Comparison of ENCODE assay signal across 12 mouse cellular contexts in the genomic region with DNA sequence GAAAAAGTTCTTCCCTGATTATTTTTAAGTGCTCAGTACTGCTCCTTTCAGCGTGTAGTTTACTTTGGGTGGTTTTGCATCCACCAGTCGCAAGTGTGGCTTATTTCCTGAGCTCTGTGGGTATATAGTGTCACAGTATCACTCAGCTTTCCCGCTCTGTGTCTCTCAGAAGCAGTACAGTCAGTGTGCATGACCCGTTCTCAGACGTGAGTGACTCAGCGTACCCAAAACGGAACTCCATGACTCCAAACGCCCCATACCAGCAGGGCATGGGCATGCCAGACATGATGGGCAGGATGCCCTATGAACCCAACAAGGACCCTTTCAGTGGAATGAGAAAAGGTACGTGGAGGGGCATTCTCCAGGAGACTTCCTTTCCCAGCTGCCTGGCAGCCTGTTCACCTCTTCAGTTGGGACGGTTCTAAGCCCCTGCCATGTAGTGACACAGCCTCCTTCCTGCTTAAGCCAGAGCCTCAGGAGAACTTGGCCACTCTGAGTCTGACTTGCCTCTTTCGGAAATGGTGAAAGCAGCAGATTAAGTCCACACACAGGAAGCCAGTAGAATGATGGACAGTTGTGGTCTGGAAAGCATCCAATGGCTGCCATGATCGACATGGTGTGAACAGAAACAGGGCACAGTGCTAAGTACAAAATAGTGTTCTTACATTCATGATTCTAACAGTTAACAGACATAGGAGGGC.
A peak's percentile ranks its signal among the peaks of the same experiment; 100 is the strongest.
DNase-seq lines count a peak whose midpoint lies in the region; ATAC-seq and TF ChIP-seq lines count a peak whose summit lies in the region.
"Had no signal": no experiment of that assay in that cellular context is flagged by ENCODE, and none has a peak within 500 bp of the region (broad histone marks: within the 10 kb centered on the region; RNA-seq: fewer than 3 reads in every experiment).

No protein-coding gene starts in this region.

- WGBS in embryonic facial prominence, embryonic 14.5 days: 79% methylated on average over 12 of the region's 12 CpGs
- 92% methylated on average over 12 of the region's 12 CpGs for whole genome bisulfite sequencing in embryonic facial prominence, embryonic 10.5 days
- WGBS in midbrain, embryonic 11.5 days: 92% methylated on average over 12 of the region's 12 CpGs
- WGBS in midbrain, postnatal 0 days: 88% methylated on average over 12 of the region's 12 CpGs
- WGBS in liver, embryonic 15.5 days (ENCODE audit: insufficient replicate concordance): 30% methylated on average over 12 of the region's 12 CpGs
- 93% methylated on average over 12 of the region's 12 CpGs for WGBS in midbrain, embryonic 13.5 days

- 0 out of 2 replicates have a peak, but pooled peaks have one; percentile 7 for ATAC-seq in embryonic facial prominence, embryonic 14.5 days (ENCODE audit: low read depth)
- no peak for ATAC-seq in midbrain, embryonic 11.5 days (ENCODE audit: low FRiP score)
- no peak for ATAC-seq in midbrain, postnatal 0 days (ENCODE audit: low FRiP score)
- peak; percentile 47 for ATAC-seq in liver, embryonic 15.5 days (ENCODE audit: insufficient read depth)
- no peak for ATAC-seq in midbrain, embryonic 13.5 days

- no peaks in the 10 kb centered on the region for H3K27me3 ChIP-seq in embryonic facial prominence, embryonic 14.5 days (replicated peaks; ENCODE audit: control insufficient read depth, insufficient read depth, low read length)
- peaks cover 30% of the 10 kb centered on the region for H3K27me3 ChIP-seq in embryonic facial prominence, embryonic 10.5 days (replicated peaks; ENCODE audit: low read depth, poor library complexity, severe bottlenecking)
- no peaks in the 10 kb centered on the region for H3K27me3 ChIP-seq in midbrain, embryonic 11.5 days (ENCODE audit: control insufficient read depth, insufficient read depth, low read length)
- H3K27me3 ChIP-seq in midbrain, postnatal 0 days (ENCODE audit: insufficient read depth, low read length): no peaks in the 10 kb centered on the region
- no peaks in the 10 kb centered on the region for H3K27me3 ChIP-seq in liver, embryonic 15.5 days
- H3K27me3 ChIP-seq in midbrain, embryonic 13.5 days: no peaks in the 10 kb centered on the region
- H3K27me3 ChIP-seq: lung, embryonic 15.5 days had no signal

- H3K9ac ChIP-seq in embryonic facial prominence, embryonic 14.5 days (ENCODE audit: low read depth, low read length): no peak overlapping the region
- no peak overlapping the region for H3K9ac ChIP-seq in midbrain, embryonic 11.5 days (ENCODE audit: low read length)
- H3K9ac ChIP-seq in midbrain, postnatal 0 days (replicated peaks; ENCODE audit: low read length, poor library complexity, severe bottlenecking): no peak overlapping the region
- H3K9ac ChIP-seq in liver, embryonic 15.5 days: no peak overlapping the region
- H3K9ac ChIP-seq in midbrain, embryonic 13.5 days (replicated peaks): no peak overlapping the region
- H3K9ac ChIP-seq: lung, embryonic 15.5 days had no signal

- peaks cover 56% of the 10 kb centered on the region for H3K36me3 ChIP-seq in embryonic facial prominence, embryonic 14.5 days (ENCODE audit: control insufficient read depth, insufficient read depth, low read length)
- H3K36me3 ChIP-seq in embryonic facial prominence, embryonic 10.5 days (replicated peaks): peaks cover 82% of the 10 kb centered on the region
- peaks cover 10% of the 10 kb centered on the region for H3K36me3 ChIP-seq in midbrain, embryonic 11.5 days (ENCODE audit: control insufficient read depth, insufficient read depth, low read length)
- H3K36me3 ChIP-seq in midbrain, postnatal 0 days (ENCODE audit: insufficient read depth, low read length): peaks cover 42% of the 10 kb centered on the region
- H3K36me3 ChIP-seq in liver, embryonic 15.5 days (replicated peaks): peaks cover 46% of the 10 kb centered on the region
- H3K36me3 ChIP-seq in midbrain, embryonic 13.5 days: peaks cover 54% of the 10 kb centered on the region

- H3K9me3 ChIP-seq in embryonic facial prominence, embryonic 14.5 days (ENCODE audit: control insufficient read depth, low read length): no peaks in the 10 kb centered on the region
- no peaks in the 10 kb centered on the region for H3K9me3 ChIP-seq in embryonic facial prominence, embryonic 10.5 days
- H3K9me3 ChIP-seq in midbrain, embryonic 11.5 days (ENCODE audit: control insufficient read depth, low read length): no peaks in the 10 kb centered on the region
- H3K9me3 ChIP-seq in midbrain, postnatal 0 days (ENCODE audit: low read length): no peaks in the 10 kb centered on the region
- no peaks in the 10 kb centered on the region for H3K9me3 ChIP-seq in liver, embryonic 15.5 days (replicated peaks)
- no peaks in the 10 kb centered on the region for H3K9me3 ChIP-seq in midbrain, embryonic 13.5 days
- H3K9me3 ChIP-seq: lung, embryonic 15.5 days had no signal

- peak; percentile 63 for DNase-seq in embryonic facial prominence, embryonic 14.5 days (ENCODE audit: low spot score)
- DNase-seq in embryonic facial prominence, embryonic 10.5 days (ENCODE audit: low spot score): no peak
- peak; percentile 41 for DNase-seq in midbrain, embryonic 11.5 days (ENCODE audit: low spot score, missing footprints)
- no peak for DNase-seq in midbrain, postnatal 0 days (ENCODE audit: low spot score)
- no peak for DNase-seq in cerebellum, postnatal 14 days
- no peak for DNase-seq in right cerebral cortex, postnatal 14 days
- DNase-seq: kidney, adult 11 months; kidney, postnatal 4 days had no signal

- no peak overlapping the region for H3K4me3 ChIP-seq in embryonic facial prominence, embryonic 14.5 days (ENCODE audit: low read depth, low read length)
- H3K4me3 ChIP-seq in embryonic facial prominence, embryonic 10.5 days: no peak overlapping the region
- H3K4me3 ChIP-seq in midbrain, embryonic 11.5 days (ENCODE audit: low read depth, low read length): no peak overlapping the region
- H3K4me3 ChIP-seq in midbrain, postnatal 0 days (ENCODE audit: low read depth, low read length): no peak overlapping the region
- H3K4me3 ChIP-seq in liver, embryonic 15.5 days (replicated peaks): no peak overlapping the region
- H3K4me3 ChIP-seq in midbrain, embryonic 13.5 days (replicated peaks): no peak overlapping the region
- H3K4me3 ChIP-seq: erythroblast, embryonic 14.5 days; lung, embryonic 15.5 days had no signal

- H3K4me1 ChIP-seq in embryonic facial prominence, embryonic 14.5 days (ENCODE audit: control insufficient read depth, insufficient read depth, low read length): peaks cover 17% of the 10 kb centered on the region
- peaks cover 27% of the 10 kb centered on the region for H3K4me1 ChIP-seq in embryonic facial prominence, embryonic 10.5 days
- peaks cover 20% of the 10 kb centered on the region for H3K4me1 ChIP-seq in midbrain, embryonic 11.5 days (ENCODE audit: control insufficient read depth, insufficient read depth, low read length)
- H3K4me1 ChIP-seq in midbrain, postnatal 0 days (ENCODE audit: insufficient read depth, low read length): no peaks in the 10 kb centered on the region
- peaks cover 3% of the 10 kb centered on the region; the same call in 1 of the 2 replicates for H3K4me1 ChIP-seq in liver, embryonic 15.5 days (replicated peaks)
- H3K4me1 ChIP-seq in midbrain, embryonic 13.5 days (replicated peaks): peaks cover 24% of the 10 kb centered on the region

- TF ChIP-seq CTCF in midbrain, postnatal 0 days (IDR thresholded peaks at IDR 0.05): no peak

- H3K27ac ChIP-seq in embryonic facial prominence, embryonic 14.5 days (replicated peaks; ENCODE audit: low read depth, low read length): 0 out of 2 replicates have a peak overlapping the region, but pooled peaks have one; percentile 23
- no peak overlapping the region for H3K27ac ChIP-seq in embryonic facial prominence, embryonic 10.5 days (replicated peaks)
- H3K27ac ChIP-seq in midbrain, embryonic 11.5 days (ENCODE audit: low read depth, low read length): no peak overlapping the region
- no peak overlapping the region for H3K27ac ChIP-seq in midbrain, postnatal 0 days (ENCODE audit: low read depth, low read length)
- H3K27ac ChIP-seq in liver, embryonic 15.5 days (replicated peaks): no peak overlapping the region
- no peak overlapping the region for H3K27ac ChIP-seq in midbrain, embryonic 13.5 days
- H3K27ac ChIP-seq: lung, embryonic 15.5 days had no signal

- no peak overlapping the region for H3K4me2 ChIP-seq in embryonic facial prominence, embryonic 14.5 days (ENCODE audit: low read depth, low read length)
- H3K4me2 ChIP-seq in midbrain, embryonic 11.5 days: no peak overlapping the region
- H3K4me2 ChIP-seq in midbrain, postnatal 0 days (ENCODE audit: low read depth, low read length, poor library complexity, severe bottlenecking): no peak overlapping the region
- H3K4me2 ChIP-seq in liver, embryonic 15.5 days: no peak overlapping the region
- H3K4me2 ChIP-seq in midbrain, embryonic 13.5 days (replicated peaks): no peak overlapping the region
- H3K4me2 ChIP-seq: lung, embryonic 15.5 days had no signal

Comparison
In these comparisons a context has a peak if more than half of its experiments do, and no peak if none do; other contexts are left out.
1. DNase-seq: peak in embryonic facial prominence, embryonic 14.5 days (single experiment) and midbrain, embryonic 11.5 days (single experiment); none in embryonic facial prominence, embryonic 10.5 days (single experiment), midbrain, postnatal 0 days (single experiment), cerebellum, postnatal 14 days (0 of 2) and right cerebral cortex, postnatal 14 days (single experiment).
2. ATAC-seq: peak in embryonic facial prominence, embryonic 14.5 days (single experiment) and liver, embryonic 15.5 days (single experiment); none in midbrain, embryonic 11.5 days (single experiment), midbrain, postnatal 0 days (single experiment) and midbrain, embryonic 13.5 days (single experiment).